8 mouse cellular contexts compared by ENCODE assay signal in the genomic region with DNA sequence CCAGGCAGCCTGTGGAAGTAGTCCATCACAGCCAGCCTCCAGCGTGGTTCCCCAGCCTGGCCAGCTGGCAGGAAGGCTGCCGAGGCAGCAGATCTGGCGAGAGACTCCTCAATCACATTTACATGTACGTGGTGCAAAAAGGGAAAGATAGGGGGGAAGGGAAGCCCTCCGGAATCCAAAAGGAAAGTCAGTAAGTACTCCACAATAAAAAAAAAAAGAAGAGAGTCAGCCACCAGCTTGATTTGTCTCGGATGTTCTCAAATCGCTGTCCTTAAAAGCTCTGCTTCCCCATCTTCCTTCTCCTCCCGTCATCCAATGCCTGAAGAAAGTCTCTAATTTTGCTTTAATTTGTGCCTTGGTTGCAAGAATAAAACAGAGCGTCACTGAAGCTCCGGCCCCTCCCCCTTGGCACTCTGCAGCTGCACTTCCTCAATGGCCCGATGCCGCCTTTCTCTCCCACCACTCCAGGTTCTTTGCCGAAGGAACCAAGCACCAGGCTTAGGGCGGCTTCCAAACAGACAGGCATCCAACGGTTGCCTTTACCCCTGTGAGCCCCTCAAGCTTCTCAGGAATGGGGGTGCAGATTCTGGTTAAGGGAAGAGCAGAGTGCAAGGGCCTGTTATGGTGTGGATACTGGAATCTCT.
DNase-seq lines count a peak whose midpoint lies in the region; ATAC-seq and TF ChIP-seq lines count a peak whose summit lies in the region.

No protein-coding gene starts in this region.

- DNase-seq in urinary bladder, postnatal 25 days (ENCODE audit: low spot score) = peak; percentile 4
- DNase-seq in urinary bladder, adult 2 months (ENCODE audit: low spot score) = no peak
- peak; percentile 88 for DNase-seq in forebrain, postnatal 0 days
- no peak for DNase-seq in hindbrain, embryonic 14.5 days (ENCODE audit: low spot score)
- DNase-seq in left cerebral cortex, postnatal 25 days (ENCODE audit: low spot score in 2 of 2) = peak; percentile 62 to 93
- no peak for DNase-seq in midbrain, embryonic 10.5 days (ENCODE audit: low spot score)
- no peak for DNase-seq in MN1 (ENCODE audit: low spot score)
- DNase-seq in thymus, postnatal 14 days = no peak

- H3K36me3 ChIP-seq in forebrain, postnatal 0 days (ENCODE audit: insufficient read depth) = no peaks in the 10 kb centered on the region
- no peaks in the 10 kb centered on the region for H3K36me3 ChIP-seq in hindbrain, embryonic 14.5 days (replicated peaks; ENCODE audit: control insufficient read depth, insufficient read depth)
- no peaks in the 10 kb centered on the region for H3K36me3 ChIP-seq in midbrain, embryonic 10.5 days

- peak overlapping the region; percentile 71 for H3K27ac ChIP-seq in forebrain, postnatal 0 days (ENCODE audit: low read depth, low read length)
- peak overlapping the region; percentile 5 for H3K27ac ChIP-seq in hindbrain, embryonic 14.5 days
- peak overlapping the region; percentile 63; the same call in 1 of the 2 replicates for H3K27ac ChIP-seq in midbrain, embryonic 10.5 days (replicated peaks)

- ATAC-seq in forebrain, postnatal 0 days = peak; percentile 92
- ATAC-seq in hindbrain, embryonic 14.5 days (ENCODE audit: low FRiP score) = peak; percentile 62; the same call in 1 of the 2 replicates

- H3K4me2 ChIP-seq in forebrain, postnatal 0 days (ENCODE audit: low read depth) = peak overlapping the region; percentile 49
- H3K4me2 ChIP-seq in hindbrain, embryonic 14.5 days (replicated peaks) = peak overlapping the region; percentile 47

- peak overlapping the region; percentile 24 for H3K4me3 ChIP-seq in forebrain, postnatal 0 days (ENCODE audit: low read depth, low read length)
- H3K4me3 ChIP-seq in hindbrain, embryonic 14.5 days (replicated peaks; ENCODE audit: low read length) = no peak overlapping the region
- peak overlapping the region; percentile 29; the same call in 1 of the 2 replicates for H3K4me3 ChIP-seq in midbrain, embryonic 10.5 days

- peaks cover 15% of the 10 kb centered on the region for H3K4me1 ChIP-seq in forebrain, postnatal 0 days (ENCODE audit: insufficient read depth)
- peaks cover 17% of the 10 kb centered on the region for H3K4me1 ChIP-seq in hindbrain, embryonic 14.5 days (replicated peaks; ENCODE audit: control insufficient read depth, insufficient read depth, low read length)
- peaks cover 18% of the 10 kb centered on the region for H3K4me1 ChIP-seq in midbrain, embryonic 10.5 days

- no peaks in the 10 kb centered on the region for H3K27me3 ChIP-seq in forebrain, postnatal 0 days (ENCODE audit: insufficient read depth, low read length)
- no peaks in the 10 kb centered on the region for H3K27me3 ChIP-seq in hindbrain, embryonic 14.5 days (ENCODE audit: control insufficient read depth, insufficient read depth, low read length)
- no peaks in the 10 kb centered on the region; the same call in 1 of the 2 replicates for H3K27me3 ChIP-seq in midbrain, embryonic 10.5 days (ENCODE audit: low read depth, poor library complexity, severe bottlenecking)

- whole genome bisulfite sequencing in forebrain, postnatal 0 days = 6% methylated on average over 15 of the region's 15 CpGs
- WGBS in hindbrain, embryonic 14.5 days = 18% methylated on average over 15 of the region's 15 CpGs
- WGBS in midbrain, embryonic 10.5 days = 32% methylated on average over 15 of the region's 15 CpGs

- no peak for TF ChIP-seq CTCF in forebrain, postnatal 0 days (IDR thresholded peaks at IDR 0.05; ENCODE audit: low read depth)

- intact Hi-C loops in left cerebral cortex, postnatal 25 days (cut with DNase I) = loop anchor here (1.0 to 2.0 kb wide), 3 partner anchors 52 to 390 kb away; no protein-coding TSS in a partner anchor

- 0 out of 2 replicates have a peak overlapping the region, but pooled peaks have one; percentile 31 for H3K9ac ChIP-seq in forebrain, postnatal 0 days
- H3K9ac ChIP-seq in hindbrain, embryonic 14.5 days = 0 out of 2 replicates have a peak overlapping the region, but pooled peaks have one; percentile 10

- no peaks in the 10 kb centered on the region for H3K9me3 ChIP-seq in forebrain, postnatal 0 days (ENCODE audit: low read length)
- no peaks in the 10 kb centered on the region for H3K9me3 ChIP-seq in hindbrain, embryonic 14.5 days (ENCODE audit: control insufficient read depth, low read length)
- H3K9me3 ChIP-seq in midbrain, embryonic 10.5 days (replicated peaks) = 0 out of 2 replicates have a peak, but pooled peaks cover 3% of the 10 kb centered on the region

Comparison
In these comparisons a context has a peak if more than half of its experiments do, and no peak if none do; other contexts are left out.
1. DNase-seq: peak in urinary bladder, postnatal 25 days (single experiment), forebrain, postnatal 0 days (single experiment) and left cerebral cortex, postnatal 25 days (2 of 2); none in urinary bladder, adult 2 months (single experiment), hindbrain, embryonic 14.5 days (single experiment), midbrain, embryonic 10.5 days (single experiment), MN1 (single experiment) and thymus, postnatal 14 days (single experiment).
2. H3K27ac ChIP-seq: peak in every context shown above with its lines; median percentile 71 in forebrain, postnatal 0 days; 63 in midbrain, embryonic 10.5 days; 5 in hindbrain, embryonic 14.5 days.